Mouse (Mus musculus): Measurements from ENCODE around the gene Brinp3. TPM values are rescaled to one million over a fixed set of nuclear protein-coding genes. Genes with fewer than 3 reads are reported as not detected.
"Not testable (repeated sequence)": the region's sequence is repeated elsewhere in the genome, so short reads cannot be mapped to it uniquely, and the experiment has no call there.

Brinp3 gene
- polyA plus RNA-seq, 1 experiment from 2014 or later, result 39.3 TPM

DNA sequence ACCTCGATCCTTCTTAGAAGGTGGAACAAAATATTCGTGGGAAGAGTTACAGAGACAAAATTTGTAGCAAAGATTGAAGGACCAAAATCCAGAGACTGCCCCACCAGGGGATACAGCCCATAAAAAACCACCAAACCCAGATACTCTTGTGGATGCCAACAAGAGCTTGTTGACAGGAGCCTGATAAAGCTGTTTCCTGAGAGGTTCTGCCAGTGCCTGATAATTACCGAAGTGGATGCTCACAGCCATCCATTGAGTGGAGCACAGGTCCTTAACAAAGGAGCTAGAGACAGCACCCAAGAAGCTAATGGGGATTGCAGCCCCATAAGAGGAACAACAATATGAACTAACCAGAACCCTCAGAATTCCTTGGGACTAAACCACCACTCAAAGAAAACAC, 67.6 kb downstream of the Brinp3 start:
- Histone ChIP-seq H3K27ac (replicated peaks) (no peak overlapping the region), H3K9ac (no peak overlapping the region), H3K4me2 (no peak overlapping the region), H3K9me3 (no peaks in the 10 kb centered on the region), H3K4me3 (no peak overlapping the region), H3K27me3 (no peaks in the 10 kb centered on the region), H3K36me3 (no peaks in the 10 kb centered on the region), H3K4me1 (replicated peaks) (no peaks in the 10 kb centered on the region)
- 94% methylated on average over 3 of the region's 3 CpGs for WGBS
- no peak for ATAC-seq (ENCODE audit: low FRiP score, low read depth)

- 73% methylated on average over 7 of the region's 7 CpGs for WGBS
- no peaks in the 10 kb centered on the region for H3K36me3 ChIP-seq
- no peaks in the 10 kb centered on the region for H3K9me3 ChIP-seq
- H3K4me1 ChIP-seq (replicated peaks), result no peaks in the 10 kb centered on the region
- no peaks in the 10 kb centered on the region for H3K27me3 ChIP-seq
- no peak overlapping the region for H3K4me3 ChIP-seq
- no peak for ATAC-seq (ENCODE audit: low FRiP score, low read depth)
- no peak overlapping the region for H3K4me2 ChIP-seq
- no peak overlapping the region for H3K9ac ChIP-seq
- no peak overlapping the region for H3K27ac ChIP-seq (replicated peaks)
Measured at GRCm38 (mm10) chr1:146584181-146584580, 89.6 kb downstream of the Brinp3 start.

DNA sequence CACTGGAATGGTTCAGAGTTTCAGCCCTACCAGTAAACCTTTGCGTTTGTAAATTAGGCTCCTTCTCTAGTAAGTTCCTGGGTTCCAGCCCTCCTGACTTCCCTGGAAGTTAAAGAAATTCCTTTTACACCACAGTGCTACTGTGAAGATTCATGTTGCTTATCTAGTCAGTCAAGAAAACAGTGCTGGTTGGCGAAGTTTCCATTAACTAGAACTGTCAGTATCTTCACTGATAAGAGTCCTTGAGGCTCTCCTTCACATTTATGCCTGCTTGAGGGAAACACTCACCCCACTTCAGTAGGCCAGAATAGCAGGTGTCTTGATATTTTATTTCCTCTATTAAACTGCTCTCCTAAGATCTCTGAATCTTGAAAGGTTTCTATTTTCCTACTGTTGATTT, 138.3 kb downstream of the Brinp3 start:
- H3K4me1 ChIP-seq (replicated peaks), result no peaks in the 10 kb centered on the region
- no peak overlapping the region for H3K27ac ChIP-seq (replicated peaks)
- H3K9me3 ChIP-seq, result no peaks in the 10 kb centered on the region
- WGBS, result 70% methylated on average over 2 of the region's 2 CpGs
- H3K4me2 ChIP-seq, result no peak overlapping the region
- H3K36me3 ChIP-seq, result no peaks in the 10 kb centered on the region
- no peak overlapping the region for H3K9ac ChIP-seq
- no peak for ATAC-seq (ENCODE audit: low FRiP score, low read depth)
- H3K27me3 ChIP-seq, result no peaks in the 10 kb centered on the region
- H3K4me3 ChIP-seq, result no peak overlapping the region

DNA sequence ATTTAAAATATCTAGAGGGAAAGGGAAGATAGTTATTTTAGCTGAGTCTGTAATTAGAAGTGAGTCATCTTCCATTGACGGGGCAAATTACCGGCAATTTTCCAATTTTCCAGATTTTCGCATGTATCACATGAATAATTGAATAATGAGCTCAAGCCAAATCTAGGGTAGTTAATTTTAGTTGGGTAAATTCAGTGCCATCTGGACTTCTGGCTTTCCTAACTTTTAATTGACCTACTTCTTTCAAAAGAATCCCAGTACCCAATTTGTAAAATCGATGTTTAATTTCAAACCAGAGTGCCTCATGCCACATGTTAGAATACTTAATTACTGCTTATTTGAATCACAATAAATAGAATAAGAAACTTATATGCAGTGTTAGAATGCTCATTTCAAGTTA, 162.7 kb downstream of the Brinp3 start:
- no peak overlapping the region for H3K9ac ChIP-seq
- H3K27me3 ChIP-seq, result no peaks in the 10 kb centered on the region
- ATAC-seq (ENCODE audit: low FRiP score, low read depth), result no peak
- no peaks in the 10 kb centered on the region for H3K36me3 ChIP-seq
- no peaks in the 10 kb centered on the region for H3K9me3 ChIP-seq
- 65% methylated on average over 4 of the region's 4 CpGs for WGBS
- no peaks in the 10 kb centered on the region for H3K4me1 ChIP-seq (replicated peaks)
- H3K4me3 ChIP-seq, result no peak overlapping the region
- H3K4me2 ChIP-seq, result no peak overlapping the region
- no peak overlapping the region for H3K27ac ChIP-seq (replicated peaks)

DNA sequence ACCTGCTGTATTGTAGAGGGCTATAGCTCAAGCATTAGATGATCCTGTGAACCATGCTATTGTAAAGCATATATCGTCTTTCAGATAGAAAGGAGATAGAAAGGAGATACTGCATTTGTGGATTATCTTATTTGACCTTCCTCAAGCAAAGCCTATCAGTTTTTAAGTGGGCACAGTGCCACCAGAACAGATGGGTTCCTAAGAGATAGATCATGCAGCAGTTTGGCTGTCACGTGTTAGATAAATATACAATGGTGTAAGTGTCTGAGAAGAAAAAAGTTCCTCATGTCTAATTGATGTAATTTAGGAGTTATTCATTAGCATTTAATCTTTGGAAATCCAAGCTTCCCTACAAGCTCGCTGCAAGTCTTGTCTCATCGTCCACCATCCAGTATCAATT, 206.2 kb downstream of the Brinp3 start:
- 74% methylated on average over 4 of the region's 4 CpGs for WGBS
- Histone ChIP-seq H3K9me3 (no peaks in the 10 kb centered on the region), H3K27me3 (no peaks in the 10 kb centered on the region), H3K4me3 (no peak overlapping the region), H3K9ac (no peak overlapping the region), H3K4me2 (no peak overlapping the region), H3K4me1 (replicated peaks) (no peaks in the 10 kb centered on the region), H3K27ac (replicated peaks) (no peak overlapping the region), H3K36me3 (no peaks in the 10 kb centered on the region)
- no peak for ATAC-seq (ENCODE audit: low FRiP score, low read depth)

GRCm38 (mm10) chr1:146719556-146719955, 225.0 kb downstream of the Brinp3 start:
- Histone ChIP-seq H3K9me3 (no peaks in the 10 kb centered on the region), H3K9ac (no peak overlapping the region), H3K4me1 (replicated peaks) (no peaks in the 10 kb centered on the region), H3K4me2 (no peak overlapping the region), H3K4me3 (no peak overlapping the region), H3K27ac (replicated peaks) (no peak overlapping the region), H3K36me3 (no peaks in the 10 kb centered on the region), H3K27me3 (no peaks in the 10 kb centered on the region)
- no peak for ATAC-seq (ENCODE audit: low FRiP score, low read depth)
- WGBS, result 82% methylated on average over 3 of the region's 3 CpGs

DNA sequence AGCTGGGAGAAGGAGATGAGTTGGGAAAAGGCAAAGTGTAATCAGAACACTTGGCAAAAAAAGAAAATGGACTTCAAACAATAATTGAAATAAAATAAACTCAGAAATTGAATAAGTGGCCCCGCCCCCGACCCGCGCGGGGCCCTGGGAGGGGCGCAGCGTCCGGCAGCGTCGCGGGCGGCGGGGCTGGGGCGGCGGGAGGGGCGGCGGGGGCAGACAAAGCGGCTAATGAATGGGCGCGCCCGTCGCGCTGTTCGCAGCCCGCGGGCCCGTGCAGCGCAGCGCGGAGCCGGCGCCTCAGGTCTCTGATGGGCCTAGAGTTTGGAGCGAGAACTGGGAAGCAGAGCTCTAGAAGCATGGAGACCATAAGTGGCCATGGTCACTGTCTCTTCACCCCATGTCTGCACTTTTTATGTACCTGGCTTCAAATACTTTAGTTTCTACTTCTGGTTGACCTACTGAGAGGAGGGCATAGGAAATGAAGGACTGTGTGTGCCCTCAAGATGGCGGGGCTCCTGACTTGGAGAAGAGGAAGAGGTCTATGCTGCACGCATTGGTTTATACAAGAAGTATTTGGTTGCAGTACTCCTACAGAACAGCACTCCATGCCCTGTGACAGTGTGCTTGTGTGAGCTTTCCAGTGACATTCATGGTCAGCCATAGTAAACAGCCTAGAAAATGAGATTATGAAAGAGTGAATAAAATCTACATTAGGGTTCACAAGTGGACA, 230.4 kb downstream of the Brinp3 start:
- not testable (repeated sequence) for H3K27ac ChIP-seq (replicated peaks); H3K4me1 ChIP-seq (replicated peaks); H3K36me3 ChIP-seq; H3K27me3 ChIP-seq; H3K9me3 ChIP-seq
- peak overlapping the region; percentile 70 for H3K4me2 ChIP-seq
- ATAC-seq (ENCODE audit: low FRiP score, low read depth), result peak; percentile 85
- H3K4me3 ChIP-seq, result peak overlapping the region; percentile 46
- H3K9ac ChIP-seq, result 0 out of 2 replicates have a peak overlapping the region, but pooled peaks have one; percentile 25
- 4% methylated on average over 26 of the region's 35 CpGs for WGBS

- Histone ChIP-seq H3K4me3 (no peak overlapping the region), H3K4me1 (replicated peaks) (no peaks in the 10 kb centered on the region), H3K4me2 (no peak overlapping the region), H3K9me3 (no peaks in the 10 kb centered on the region), H3K36me3 (no peaks in the 10 kb centered on the region), H3K9ac (no peak overlapping the region), H3K27me3 (no peaks in the 10 kb centered on the region), H3K27ac (replicated peaks) (no peak overlapping the region)
- ATAC-seq (ENCODE audit: low FRiP score, low read depth), result no peak
Measured at GRCm38 (mm10) chr1:146751066-146751465, 256.5 kb downstream of the Brinp3 start.

GRCm38 (mm10) chr1:146783259-146783658, 288.7 kb downstream of the Brinp3 start:
- no peaks in the 10 kb centered on the region for H3K36me3 ChIP-seq
- no peak overlapping the region for H3K9ac ChIP-seq
- 59% methylated on average over 4 of the region's 4 CpGs for WGBS
- H3K9me3 ChIP-seq, result no peaks in the 10 kb centered on the region
- no peak overlapping the region for H3K4me3 ChIP-seq
- H3K4me1 ChIP-seq (replicated peaks), result no peaks in the 10 kb centered on the region
- no peak overlapping the region for H3K4me2 ChIP-seq
- ATAC-seq (ENCODE audit: low FRiP score, low read depth), result no peak
- no peaks in the 10 kb centered on the region for H3K27me3 ChIP-seq
- H3K27ac ChIP-seq (replicated peaks), result no peak overlapping the region

GRCm38 (mm10) chr1:146787236-146787635, 292.7 kb downstream of the Brinp3 start:
- WGBS, result 73% methylated on average over 2 of the region's 2 CpGs
- no peak overlapping the region for H3K9ac ChIP-seq
- H3K36me3 ChIP-seq, result no peaks in the 10 kb centered on the region
- H3K9me3 ChIP-seq, result no peaks in the 10 kb centered on the region
- no peak overlapping the region for H3K4me3 ChIP-seq
- H3K4me2 ChIP-seq, result no peak overlapping the region
- H3K4me1 ChIP-seq (replicated peaks), result no peaks in the 10 kb centered on the region
- ATAC-seq (ENCODE audit: low FRiP score, low read depth), result no peak
- H3K27me3 ChIP-seq, result no peaks in the 10 kb centered on the region
- no peak overlapping the region for H3K27ac ChIP-seq (replicated peaks)

DNA sequence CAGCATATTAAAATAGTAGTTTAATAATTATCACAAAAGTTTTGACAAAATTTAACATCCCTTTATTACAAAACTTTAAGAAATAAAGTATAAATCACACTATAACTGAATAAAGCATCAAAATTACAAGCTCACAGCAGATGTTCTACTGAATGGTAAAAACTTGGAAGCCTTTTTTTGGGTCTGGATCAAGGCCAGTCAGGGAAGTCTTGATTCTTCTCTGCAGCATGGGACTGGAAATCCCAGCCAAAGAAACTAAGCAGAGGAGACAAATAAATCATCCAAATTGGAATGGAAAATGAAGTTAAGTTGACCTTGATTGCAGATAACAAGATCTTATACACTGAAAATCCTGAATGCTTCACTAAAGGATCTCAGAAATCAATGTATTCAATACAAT, 298.3 kb downstream of the Brinp3 start:
- H3K27ac ChIP-seq (replicated peaks), result no peak overlapping the region
- H3K4me3 ChIP-seq, result no peak overlapping the region
- no peak for ATAC-seq (ENCODE audit: low FRiP score, low read depth)
- no peaks in the 10 kb centered on the region for H3K4me1 ChIP-seq (replicated peaks)
- H3K4me2 ChIP-seq, result no peak overlapping the region
- H3K9me3 ChIP-seq, result no peaks in the 10 kb centered on the region
- H3K27me3 ChIP-seq, result no peaks in the 10 kb centered on the region
- no peak overlapping the region for H3K9ac ChIP-seq
- H3K36me3 ChIP-seq, result no peaks in the 10 kb centered on the region

GRCm38 (mm10) chr1:146799986-146800553, 305.5 kb downstream of the Brinp3 start:
- no peak overlapping the region for H3K27ac ChIP-seq (replicated peaks)
- H3K9me3 ChIP-seq, result no peaks in the 10 kb centered on the region
- no peak overlapping the region for H3K4me2 ChIP-seq
- 66% methylated on average over 6 of the region's 6 CpGs for WGBS
- ATAC-seq (ENCODE audit: low FRiP score, low read depth), result peak; percentile 69; the same call in 1 of the 2 replicates
- H3K4me1 ChIP-seq (replicated peaks), result no peaks in the 10 kb centered on the region
- H3K4me3 ChIP-seq, result no peak overlapping the region
- H3K27me3 ChIP-seq, result no peaks in the 10 kb centered on the region
- H3K9ac ChIP-seq, result no peak overlapping the region
- H3K36me3 ChIP-seq, result no peaks in the 10 kb centered on the region

GRCm38 (mm10) chr1:146801821-146802220, 307.3 kb downstream of the Brinp3 start:
- Histone ChIP-seq H3K9ac (no peak overlapping the region), H3K4me2 (no peak overlapping the region), H3K9me3 (no peaks in the 10 kb centered on the region), H3K27me3 (no peaks in the 10 kb centered on the region), H3K4me3 (no peak overlapping the region), H3K4me1 (replicated peaks) (no peaks in the 10 kb centered on the region), H3K36me3 (no peaks in the 10 kb centered on the region), H3K27ac (replicated peaks) (no peak overlapping the region)
- ATAC-seq (ENCODE audit: low FRiP score, low read depth), result no peak
- WGBS, result 97% methylated on average over 3 of the region's 3 CpGs
